Mouse (Mus musculus): Measurements from ENCODE around the gene Gm12216.

Gene Gm12216

GRCm38 (mm10) chr11:53785311-53785936 is 73.6 kb downstream of the Gm12216 start:
- in situ Hi-C loops (cut with MboI; ENCODE audit: low pct_unique_long_range_greater_than_20kb in 1 of 2, low sequenced_read_pairs in 2 of 2, unreplicated experiment in 1 of 2), result no loop called here

- in situ Hi-C loops (cut with MboI; ENCODE audit: low pct_unique_long_range_greater_than_20kb in 1 of 2, low sequenced_read_pairs in 2 of 2, unreplicated experiment in 1 of 2), result no loop called here
Measured at GRCm38 (mm10) chr11:53783288-53783687, 75.8 kb downstream of the Gm12216 start.

GRCm38 (mm10) chr11:53781964-53782363 is 77.1 kb downstream of the Gm12216 start:
- in situ Hi-C loops (cut with MboI; ENCODE audit: low pct_unique_long_range_greater_than_20kb in 1 of 2, low sequenced_read_pairs in 2 of 2, unreplicated experiment in 1 of 2), result no loop called here

GRCm38 (mm10) chr11:53781201-53781775 is 77.8 kb downstream of the Gm12216 start:
- in situ Hi-C loops (cut with MboI; ENCODE audit: low pct_unique_long_range_greater_than_20kb in 1 of 2, low sequenced_read_pairs in 2 of 2, unreplicated experiment in 1 of 2), result no loop called here

- in situ Hi-C loops (cut with MboI; ENCODE audit: low pct_unique_long_range_greater_than_20kb in 1 of 2, low sequenced_read_pairs in 2 of 2, unreplicated experiment in 1 of 2), result no loop called here
Measured at GRCm38 (mm10) chr11:53780262-53780661, 78.8 kb downstream of the Gm12216 start.

GRCm38 (mm10) chr11:53779808-53780207 is 79.2 kb downstream of the Gm12216 start:
- in situ Hi-C loops (cut with MboI; ENCODE audit: low pct_unique_long_range_greater_than_20kb in 1 of 2, low sequenced_read_pairs in 2 of 2, unreplicated experiment in 1 of 2), result no loop called here

GRCm38 (mm10) chr11:53778455-53778854 is 80.6 kb downstream of the Gm12216 start:
- in situ Hi-C loops (cut with MboI; ENCODE audit: low pct_unique_long_range_greater_than_20kb in 1 of 2, low sequenced_read_pairs in 2 of 2, unreplicated experiment in 1 of 2), result no loop called here

- in situ Hi-C loops (cut with MboI; ENCODE audit: low pct_unique_long_range_greater_than_20kb in 1 of 2, low sequenced_read_pairs in 2 of 2, unreplicated experiment in 1 of 2), result no loop called here
Measured at GRCm38 (mm10) chr11:53777736-53778135, 81.3 kb downstream of the Gm12216 start.

GRCm38 (mm10) chr11:53774659-53775255 is 84.3 kb downstream of the Gm12216 start:
- in situ Hi-C loops (cut with MboI; ENCODE audit: low pct_unique_long_range_greater_than_20kb in 1 of 2, low sequenced_read_pairs in 2 of 2, unreplicated experiment in 1 of 2), result no loop called here

- in situ Hi-C loops (cut with MboI; ENCODE audit: low pct_unique_long_range_greater_than_20kb in 1 of 2, low sequenced_read_pairs in 2 of 2, unreplicated experiment in 1 of 2), result no loop called here
Measured at GRCm38 (mm10) chr11:53773641-53774360, 85.3 kb downstream of the Gm12216 start.

GRCm38 (mm10) chr11:53773087-53773486 is 86.0 kb downstream of the Gm12216 start, which contains the start of gene Gm17334:
Gm17334 (minus strand) TSS chr11:53773187.
- in situ Hi-C loops (cut with MboI; ENCODE audit: low pct_unique_long_range_greater_than_20kb in 1 of 2, low sequenced_read_pairs in 2 of 2, unreplicated experiment in 1 of 2), result no loop called here

GRCm38 (mm10) chr11:53772536-53772935 is 86.5 kb downstream of the Gm12216 start:
- in situ Hi-C loops (cut with MboI; ENCODE audit: low pct_unique_long_range_greater_than_20kb in 1 of 2, low sequenced_read_pairs in 2 of 2, unreplicated experiment in 1 of 2), result no loop called here

- in situ Hi-C loops (cut with MboI; ENCODE audit: low pct_unique_long_range_greater_than_20kb in 1 of 2, low sequenced_read_pairs in 2 of 2, unreplicated experiment in 1 of 2), result no loop called here
Measured at GRCm38 (mm10) chr11:53771001-53771744, 87.9 kb downstream of the Gm12216 start.

GRCm38 (mm10) chr11:53770125-53770791 is 88.8 kb downstream of the Gm12216 start:
- in situ Hi-C loops (cut with MboI; ENCODE audit: low pct_unique_long_range_greater_than_20kb in 1 of 2, low sequenced_read_pairs in 2 of 2, unreplicated experiment in 1 of 2), result no loop called here

- in situ Hi-C loops (cut with MboI; ENCODE audit: low pct_unique_long_range_greater_than_20kb in 1 of 2, low sequenced_read_pairs in 2 of 2, unreplicated experiment in 1 of 2), result no loop called here
Measured at GRCm38 (mm10) chr11:53769760-53770124, 89.3 kb downstream of the Gm12216 start, which contains the start of gene Irf1. Irf1 (plus strand) TSS chr11:53770014.

- in situ Hi-C loops (cut with MboI; ENCODE audit: low pct_unique_long_range_greater_than_20kb in 1 of 2, low sequenced_read_pairs in 2 of 2, unreplicated experiment in 1 of 2), result no loop called here
Measured at GRCm38 (mm10) chr11:53769185-53769576, 89.9 kb downstream of the Gm12216 start.

GRCm38 (mm10) chr11:53768422-53769184 is 90.5 kb downstream of the Gm12216 start:
- in situ Hi-C loops (cut with MboI; ENCODE audit: low pct_unique_long_range_greater_than_20kb in 1 of 2, low sequenced_read_pairs in 2 of 2, unreplicated experiment in 1 of 2), result no loop called here

- in situ Hi-C loops (cut with MboI; ENCODE audit: low pct_unique_long_range_greater_than_20kb in 1 of 2, low sequenced_read_pairs in 2 of 2, unreplicated experiment in 1 of 2), result no loop called here
Measured at GRCm38 (mm10) chr11:53764581-53764980, 94.5 kb downstream of the Gm12216 start.

All from mouse embryonic stem cell (cell line).